Mouse (Mus musculus) megakaryocyte, embryonic 14.5 days (primary cell): ENCODE measurements at regions not wholly inside any gene's neighbourhood (a gene's known extent, or its start where the extent isn't known, plus 50 kb on each side); places are given as distances from the start of the nearest gene placed in this dataset.

ENCODE experiments used
- FLI1 ChIP-seq: IDR thresholded peaks from 2 replicates; pipeline ENCODE4 v1.6.1; 2012; ENCODE audit warnings: low read length, inconsistent platforms, mixed read lengths
- GATA1 ChIP-seq: IDR thresholded peaks from 3 replicates; pipeline ENCODE4 v1.6.1; 2012; ENCODE audit warnings: mixed read lengths, low read length, inconsistent platforms, borderline replicate concordance

- no peak for TF ChIP-seq GATA1
- no peak for TF ChIP-seq FLI1
These were observed 59.8 kb downstream of the Zfp281 start for GRCm38 (mm10) chr1:136684481-136684880.
